Mouse (Mus musculus) thymus, postnatal 4 days (tissue): Measurements from ENCODE around the gene Ercc8.

ENCODE experiments used
- DNase-seq: peaks from one replicate; pipeline ENCODE4 v3.0.0; 2021

The Ercc8 gene

DNA sequence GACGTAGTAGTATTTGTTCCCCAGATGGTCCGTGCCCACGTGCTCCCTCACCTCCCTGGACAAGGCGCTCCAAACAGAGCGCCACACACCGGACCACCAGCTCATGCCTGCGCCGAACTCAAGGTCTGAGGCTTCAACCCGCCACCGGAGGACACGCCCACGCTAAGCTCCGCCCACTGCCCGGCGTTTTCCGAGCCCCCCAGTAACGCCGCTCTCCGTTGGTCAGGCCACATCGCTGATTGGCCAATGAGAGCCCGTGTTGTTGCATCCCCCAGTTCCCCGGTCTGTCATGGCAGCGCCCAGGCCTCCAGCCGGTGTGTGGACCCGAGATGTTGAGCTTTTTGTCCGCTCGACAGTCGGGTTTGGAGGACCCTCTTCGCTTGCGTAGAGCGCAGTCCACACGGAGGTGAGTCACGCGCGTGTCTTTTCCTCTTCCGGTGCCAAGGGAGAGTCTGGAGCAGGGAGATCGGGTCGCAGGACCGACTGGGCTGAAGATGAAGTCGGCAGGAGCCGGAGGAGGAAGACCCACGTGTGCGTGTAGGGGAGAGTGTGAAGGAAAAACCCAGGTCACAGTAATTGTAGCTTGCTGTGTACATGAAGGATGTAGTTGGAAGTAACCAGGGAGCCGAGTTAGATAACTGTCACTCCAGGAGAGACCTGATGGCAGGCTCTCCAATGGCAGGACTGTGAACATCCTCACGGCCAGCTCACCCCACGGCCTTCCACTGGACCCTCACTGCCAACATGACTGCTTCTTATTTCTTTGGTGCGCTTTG is at the start of gene Ercc8, which contains the start of gene Ndufaf2:
Gene Ercc8, plus strand, starts transcription at position 267 of the 776 bp plus-strand sequence.
Gene Ndufaf2, minus strand, starts transcription at position 159 of the 776 bp plus-strand sequence.
- peak; percentile 99 for DNase-seq

DNA sequence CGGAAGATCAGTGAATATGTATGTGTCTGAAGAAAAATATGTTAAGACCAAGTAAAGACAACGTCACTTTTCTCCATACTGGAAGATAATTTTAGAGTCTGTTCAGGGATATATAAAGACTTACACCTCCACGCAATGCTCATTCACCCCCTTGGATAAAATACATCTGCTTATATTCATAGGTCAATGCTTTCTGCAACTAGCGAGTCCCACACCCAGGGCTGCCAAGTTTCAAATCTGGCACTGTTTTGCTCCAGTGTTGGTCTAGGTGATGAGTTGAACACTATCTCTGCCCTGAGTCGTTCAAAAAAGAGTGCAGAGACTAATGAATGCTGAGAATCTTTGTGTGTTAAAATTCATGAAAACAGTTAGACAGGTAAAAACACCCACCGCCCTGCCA is 47.6 kb upstream of the Ercc8 start:
- DNase-seq: no peak

DNA sequence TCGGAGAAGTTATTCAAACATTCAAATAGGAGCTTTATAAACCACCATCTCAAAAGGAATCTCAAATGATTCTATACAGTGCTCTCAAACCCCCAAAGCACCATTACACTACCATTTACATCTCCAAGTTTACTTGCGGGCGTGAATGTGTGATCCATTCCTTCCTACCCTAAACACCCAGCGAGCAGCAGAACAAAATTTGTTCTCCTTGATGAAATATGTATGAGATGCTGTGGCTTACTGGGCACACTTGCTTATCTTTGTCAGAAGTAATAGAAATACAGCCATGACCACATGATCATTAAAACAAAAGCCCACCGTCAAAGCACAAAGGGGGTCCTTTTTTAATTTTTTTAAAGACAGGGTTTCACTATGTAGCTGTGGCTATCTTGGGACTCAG is 45.0 kb upstream of the Ercc8 start:
- DNase-seq: no peak

DNA sequence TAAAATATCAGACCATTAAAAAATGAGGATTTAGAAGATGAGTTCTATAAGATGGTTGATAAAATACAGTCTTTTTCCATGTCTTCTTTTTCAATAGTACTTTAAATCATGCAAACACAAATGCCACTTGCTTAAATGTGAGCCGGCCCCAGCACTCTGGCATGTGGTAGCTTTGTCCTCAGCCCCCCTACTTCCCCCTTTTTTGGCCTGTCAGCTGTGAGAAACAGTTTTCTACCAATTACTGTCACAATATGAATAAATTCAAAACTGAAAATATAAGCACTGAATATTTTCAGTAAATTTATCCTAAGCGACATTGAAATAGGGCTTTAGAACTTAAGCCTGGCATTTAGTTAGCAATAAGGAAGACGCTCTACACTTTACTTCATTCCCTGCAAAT is 44.3 kb upstream of the Ercc8 start:
- no peak for DNase-seq

DNA sequence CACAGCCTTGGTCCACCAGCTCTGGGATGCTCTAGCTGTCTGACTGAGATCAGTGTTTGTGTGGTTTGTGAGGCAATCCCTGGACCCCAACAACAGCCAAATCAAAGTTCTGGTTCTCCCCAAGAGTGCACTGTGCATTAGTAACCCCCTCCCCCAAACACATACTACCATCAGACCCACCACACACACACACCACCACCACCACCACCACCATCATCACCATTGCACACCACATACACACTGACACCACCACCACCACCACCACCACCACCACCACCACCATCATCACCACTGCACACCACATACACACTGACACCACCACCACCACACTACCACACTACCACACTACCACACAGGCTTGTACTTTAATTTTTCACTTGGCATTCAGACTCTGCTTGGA is 40.9 kb upstream of the Ercc8 start:
- no peak for DNase-seq

DNA sequence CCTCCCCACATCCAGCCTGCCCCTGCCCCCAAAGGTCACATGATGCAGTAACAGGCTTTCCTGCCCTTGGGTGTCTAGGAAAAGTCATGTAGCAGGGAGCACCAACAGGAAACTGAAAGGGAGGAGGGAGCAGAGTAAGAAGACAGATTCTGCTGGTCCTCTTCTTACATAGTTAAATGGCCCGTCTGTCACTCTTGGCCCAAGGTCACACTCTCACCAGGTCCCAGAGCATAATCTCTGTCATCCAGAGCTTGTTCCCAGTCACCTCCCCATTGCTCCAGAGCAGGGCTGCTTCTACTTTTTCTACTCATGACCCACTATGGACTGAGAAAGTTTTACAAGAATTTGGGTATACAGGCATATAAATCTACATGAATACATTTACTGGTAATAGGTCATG is 40.3 kb upstream of the Ercc8 start:
- DNase-seq: no peak

DNA sequence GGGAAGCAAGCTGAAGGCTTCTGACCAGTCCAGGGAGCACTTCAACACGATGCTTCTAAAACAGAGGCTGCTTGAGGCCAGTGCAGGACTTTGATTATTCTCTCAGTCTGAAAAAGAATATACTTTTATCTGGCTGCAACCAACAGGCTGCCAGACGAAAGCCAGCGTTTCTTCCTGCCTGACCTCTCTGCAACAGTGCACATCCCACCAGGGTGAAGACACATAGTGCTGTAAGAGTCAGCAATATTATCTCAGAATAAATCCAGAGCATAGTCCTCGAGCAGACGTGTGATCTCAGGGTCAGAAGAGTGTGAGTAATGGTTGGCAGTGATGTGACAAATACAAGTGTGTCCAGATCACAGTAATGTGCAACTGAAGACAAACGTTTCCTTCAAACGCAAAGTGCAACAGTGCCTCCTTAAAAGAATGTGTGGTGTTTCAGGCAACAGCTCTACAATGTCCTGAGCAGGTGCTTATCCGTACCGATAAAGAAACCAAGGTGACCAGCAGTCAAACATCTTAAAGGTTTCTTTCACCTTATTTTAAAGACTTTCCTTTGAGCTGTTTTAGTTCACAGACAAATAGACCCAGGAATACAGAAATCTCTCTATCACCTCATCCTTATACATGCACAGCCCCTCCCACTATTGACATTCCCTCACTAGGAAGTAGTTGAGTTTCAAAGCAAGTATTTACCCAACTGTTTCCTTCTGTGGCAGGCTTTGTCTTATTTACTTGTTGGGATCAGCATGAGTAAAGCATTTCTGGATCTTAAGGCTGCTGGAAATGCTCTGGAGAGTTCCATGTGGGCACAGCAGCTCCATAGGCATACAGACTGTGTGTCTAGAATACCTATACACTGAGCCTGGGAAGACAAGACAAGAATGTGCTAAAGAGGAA is 38.9 kb upstream of the Ercc8 start:
- DNase-seq: no peak

DNA sequence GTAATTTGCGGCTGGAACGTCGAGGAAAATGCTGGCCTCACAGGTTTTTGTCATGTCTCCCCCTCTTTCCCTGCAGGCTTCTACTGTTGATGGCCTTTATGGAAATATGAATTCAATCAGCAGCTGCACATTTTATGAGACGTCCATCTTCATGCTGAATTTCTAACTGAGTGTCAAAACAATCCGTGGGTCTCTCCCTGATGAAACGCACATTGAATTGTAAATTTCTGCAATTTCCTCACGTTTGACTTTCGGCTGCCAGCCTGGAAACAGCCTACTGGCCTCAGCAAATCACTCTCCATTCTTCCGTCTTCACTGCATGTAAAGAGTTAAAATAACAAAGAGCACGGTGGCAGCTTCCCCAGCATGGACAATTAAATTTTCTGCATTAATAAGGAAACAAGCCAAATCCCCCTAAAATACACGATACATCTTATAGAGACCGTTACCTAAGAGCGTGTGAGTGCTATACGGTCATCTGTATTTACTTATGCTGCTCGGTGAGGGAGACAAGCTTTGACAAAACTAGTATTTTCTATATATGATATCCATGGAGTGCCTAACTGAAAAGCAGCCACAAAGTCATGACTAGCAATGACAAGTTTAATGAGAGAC is 35.3 kb upstream of the Ercc8 start:
- DNase-seq: no peak

DNA sequence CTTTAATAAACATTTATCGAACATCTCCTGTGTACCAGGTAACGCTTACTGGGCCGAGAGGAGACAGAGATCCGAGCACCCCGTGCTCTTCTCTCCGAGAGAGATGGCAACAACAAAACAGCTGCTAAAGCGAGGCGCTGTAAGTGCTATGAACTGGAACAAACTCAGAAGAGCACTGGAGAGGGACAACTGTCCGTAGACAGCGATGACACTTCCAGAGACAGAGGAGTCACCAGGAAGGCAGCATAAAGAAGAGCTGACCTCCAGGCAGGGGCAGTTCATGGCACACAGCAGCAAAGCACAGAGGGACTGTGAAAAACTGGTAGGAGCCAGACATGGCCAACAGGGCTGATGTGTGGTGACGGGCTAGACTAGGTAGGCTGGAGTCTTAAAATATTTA is 34.4 kb upstream of the Ercc8 start:
- no peak for DNase-seq

DNA sequence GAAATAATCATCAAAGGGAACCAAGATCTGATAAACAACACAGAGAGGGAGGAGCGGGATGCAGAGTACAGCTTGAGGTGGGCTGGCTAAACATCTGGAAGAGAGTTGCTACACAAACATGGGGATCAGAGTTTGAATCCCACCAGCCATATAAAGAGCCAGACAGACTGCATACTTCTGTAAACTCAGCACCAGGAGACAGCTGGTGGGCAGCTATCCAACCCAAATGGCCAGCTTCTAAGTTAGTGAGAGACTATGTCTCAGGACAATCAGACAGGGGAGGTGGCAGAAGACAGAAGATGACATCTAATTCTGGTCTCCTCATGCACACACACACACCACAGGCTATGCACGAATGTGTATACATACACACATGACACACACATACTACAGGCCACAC is 32.3 kb upstream of the Ercc8 start:
- DNase-seq: no peak

DNA sequence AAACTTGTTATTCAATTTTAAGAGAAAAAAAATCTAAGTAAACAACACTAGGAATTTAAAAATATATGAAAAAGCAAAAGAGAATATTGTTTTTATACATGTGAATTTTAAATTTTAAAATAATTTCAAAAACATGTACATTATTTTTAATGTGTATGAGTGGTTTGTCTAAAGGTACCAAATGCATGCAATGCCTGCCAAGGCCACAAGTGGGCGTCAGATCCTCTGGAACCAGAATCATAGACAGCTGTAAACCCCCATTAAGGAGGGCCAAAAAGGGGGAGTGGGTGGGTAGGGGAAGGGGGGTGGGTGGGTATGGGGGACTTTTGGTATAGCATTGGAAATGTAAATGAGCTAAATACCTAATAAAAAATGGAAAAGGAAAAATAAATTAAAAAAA is 31.4 kb upstream of the Ercc8 start:
- peak; percentile 77 for DNase-seq

DNA sequence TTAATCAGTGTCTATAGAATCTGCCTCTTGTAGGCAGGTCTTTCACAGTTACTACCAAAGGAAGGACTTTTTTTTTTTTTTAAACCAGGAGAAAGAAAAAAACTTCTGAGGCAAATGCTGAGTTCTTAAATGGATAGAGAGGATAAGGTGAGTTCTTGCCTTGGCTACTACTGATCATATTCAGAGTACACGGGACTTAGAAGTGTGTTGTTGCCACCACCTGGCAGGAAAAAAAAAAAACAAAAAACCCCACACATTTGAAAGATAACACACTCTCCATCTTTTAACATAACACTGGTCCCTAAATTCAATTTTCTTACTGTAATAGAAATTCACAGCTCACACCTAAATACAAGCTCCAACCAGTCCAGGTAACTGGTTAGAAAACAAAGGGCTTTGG is 30.6 kb upstream of the Ercc8 start:
- DNase-seq: no peak

DNA sequence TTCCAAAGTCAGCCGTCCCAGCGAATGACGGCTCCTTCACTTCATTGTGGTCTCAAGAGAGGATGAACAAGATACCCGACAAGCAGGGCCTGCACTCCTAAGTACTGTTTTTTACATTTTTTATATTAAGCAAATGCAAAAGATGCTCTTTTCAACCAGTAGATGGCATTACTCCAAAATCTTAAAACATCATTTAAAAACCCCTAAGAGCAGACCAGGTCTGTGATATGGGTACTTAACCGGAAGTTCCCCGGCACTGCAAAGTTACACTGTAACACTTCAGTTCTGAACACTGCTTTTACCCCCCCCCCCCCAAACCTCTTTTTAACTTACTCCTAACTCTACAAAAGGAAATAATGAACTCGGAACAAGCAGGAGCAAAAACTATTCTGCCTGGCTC is 29.5 kb upstream of the Ercc8 start:
- DNase-seq: no peak

DNA sequence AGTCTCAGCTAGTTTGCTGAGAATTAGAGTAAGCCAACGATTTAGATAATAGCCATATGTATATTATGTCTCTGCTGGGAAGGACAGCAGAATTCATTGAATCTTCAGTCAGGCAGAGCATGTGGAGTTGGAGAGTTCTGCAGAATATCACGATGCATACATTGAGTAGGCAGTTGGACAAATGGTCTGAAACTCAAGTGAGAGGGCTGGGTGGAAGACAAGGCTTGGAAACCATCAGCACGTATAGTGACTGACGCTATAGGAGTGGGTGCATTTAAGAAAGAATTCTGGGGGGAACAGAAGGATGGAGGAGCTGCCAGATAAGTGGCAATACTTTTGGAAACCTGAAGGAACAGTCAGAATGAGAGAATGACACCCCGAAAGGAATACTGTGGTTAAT is 27.8 kb upstream of the Ercc8 start:
- no peak for DNase-seq

DNA sequence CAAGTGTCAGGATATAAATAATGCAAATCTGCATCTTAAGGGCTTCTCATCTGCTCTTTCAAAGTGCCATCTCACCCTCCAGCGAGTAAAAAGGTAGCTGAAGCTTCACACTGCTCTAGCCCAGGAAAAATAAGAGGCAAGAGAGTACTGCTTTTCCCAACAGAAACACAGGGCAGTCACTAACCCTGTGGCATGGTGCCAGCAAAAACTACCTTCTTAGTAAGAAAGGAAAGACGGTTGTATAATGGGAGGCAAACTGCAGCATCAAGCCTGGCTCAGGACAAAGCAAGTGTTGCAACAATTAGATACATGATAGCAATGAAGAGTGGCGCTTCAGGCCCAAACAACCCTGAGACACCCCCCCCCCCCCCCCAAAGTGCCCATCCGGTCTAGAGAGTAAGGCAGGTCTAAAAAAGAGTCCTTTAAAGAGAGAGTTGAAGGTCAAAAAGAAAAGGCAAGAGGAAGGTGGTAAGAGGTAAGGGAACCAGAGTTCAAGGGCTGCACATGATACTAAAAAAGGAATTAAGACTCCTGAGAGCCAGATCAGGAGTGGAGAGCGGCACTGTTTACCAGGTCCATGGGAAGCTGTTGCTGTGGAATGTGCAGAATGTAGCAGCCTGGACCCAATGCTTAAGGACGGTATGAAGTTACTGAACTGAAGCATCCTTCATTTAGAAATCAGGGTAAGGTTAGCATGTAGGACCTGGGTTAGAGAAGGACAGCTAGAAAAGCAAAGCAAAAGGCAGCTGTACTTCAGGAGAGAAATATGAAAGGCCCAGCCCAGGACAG is 26.3 kb upstream of the Ercc8 start:
- no peak for DNase-seq

DNA sequence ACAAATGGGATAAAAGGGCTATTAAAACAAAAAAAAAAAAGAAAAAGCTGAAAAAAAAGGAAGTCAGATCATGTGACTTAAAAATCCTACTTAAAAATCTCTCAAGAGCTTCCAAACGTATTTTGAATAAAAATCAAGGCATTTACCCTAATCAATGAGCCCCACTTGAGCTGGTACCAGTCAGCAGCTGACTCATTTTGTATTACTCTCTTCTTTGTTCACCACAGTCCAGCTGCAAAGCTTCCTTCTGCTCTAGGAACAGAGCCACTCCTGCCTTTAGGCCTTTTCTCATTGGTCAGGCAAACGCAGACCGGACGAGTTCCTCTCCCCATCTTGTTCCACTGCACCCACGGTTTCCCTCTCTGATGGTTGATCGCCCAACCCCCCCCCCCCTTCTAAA is 22.9 kb upstream of the Ercc8 start:
- DNase-seq: no peak

DNA sequence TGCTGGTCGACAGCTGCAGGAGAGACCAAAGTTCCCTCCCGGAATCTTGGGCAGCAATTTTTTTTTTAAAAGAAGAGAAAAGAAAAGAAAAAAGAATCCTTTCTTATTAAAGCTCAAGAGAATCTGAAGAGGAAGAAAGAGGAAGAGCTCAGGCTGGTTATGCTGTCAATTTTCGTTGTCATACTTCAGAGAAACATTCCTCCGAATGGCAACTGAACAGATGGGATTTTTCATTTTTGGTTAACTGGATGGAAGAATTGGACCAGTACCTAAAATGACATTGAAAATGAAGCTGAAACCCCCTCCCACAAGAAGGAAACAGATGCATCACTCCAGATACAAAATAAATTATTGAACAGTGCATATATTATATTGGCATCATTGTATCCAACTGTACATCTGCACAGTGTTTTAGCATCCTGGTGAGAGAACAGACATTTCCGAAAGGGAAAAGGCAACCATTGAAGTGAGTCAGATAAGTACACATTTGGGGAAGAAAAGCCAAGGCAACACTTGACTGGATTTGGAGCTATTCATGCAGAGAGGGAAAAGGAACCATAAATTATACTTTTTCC is 20.0 kb upstream of the Ercc8 start:
- no peak for DNase-seq

DNA sequence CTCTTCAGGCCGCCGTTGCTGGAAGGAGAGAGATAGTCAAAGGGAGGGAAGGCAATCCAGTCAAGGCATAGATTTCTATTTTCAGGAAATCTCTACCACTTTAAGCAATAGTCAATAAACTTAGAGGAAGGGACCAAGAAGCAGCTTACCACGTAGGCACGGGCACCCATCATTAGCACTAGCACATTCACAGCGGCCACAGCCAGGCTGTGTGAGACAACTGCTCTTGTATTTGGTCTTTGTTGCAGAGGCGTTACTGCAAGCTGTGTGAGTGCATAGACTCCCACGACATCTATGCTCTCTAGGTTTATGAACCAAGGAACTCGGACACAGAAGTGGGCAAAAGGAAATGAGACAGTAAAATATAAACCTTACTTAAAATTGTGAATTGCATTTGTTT is 14.4 kb upstream of the Ercc8 start:
- no peak for DNase-seq

DNA sequence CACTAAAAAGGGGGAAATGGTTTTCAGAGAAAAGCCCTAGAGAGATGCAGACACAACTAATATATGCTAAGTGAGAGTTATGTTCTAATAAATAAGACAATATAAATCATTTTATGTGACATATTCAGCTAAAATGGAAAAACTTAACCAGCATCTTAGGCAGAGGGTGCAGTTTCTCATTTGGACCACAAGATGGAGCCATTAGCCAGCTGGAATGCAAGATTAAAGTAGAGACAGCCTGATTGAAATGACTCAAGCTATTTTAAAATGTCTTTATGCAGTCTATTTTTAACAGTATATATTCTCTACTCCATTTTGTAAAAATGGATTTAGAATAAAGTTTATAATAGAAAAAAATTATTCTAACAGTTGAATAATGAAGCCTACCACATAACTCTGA is 6.7 kb upstream of the Ercc8 start:
- DNase-seq: peak; percentile 29

DNA sequence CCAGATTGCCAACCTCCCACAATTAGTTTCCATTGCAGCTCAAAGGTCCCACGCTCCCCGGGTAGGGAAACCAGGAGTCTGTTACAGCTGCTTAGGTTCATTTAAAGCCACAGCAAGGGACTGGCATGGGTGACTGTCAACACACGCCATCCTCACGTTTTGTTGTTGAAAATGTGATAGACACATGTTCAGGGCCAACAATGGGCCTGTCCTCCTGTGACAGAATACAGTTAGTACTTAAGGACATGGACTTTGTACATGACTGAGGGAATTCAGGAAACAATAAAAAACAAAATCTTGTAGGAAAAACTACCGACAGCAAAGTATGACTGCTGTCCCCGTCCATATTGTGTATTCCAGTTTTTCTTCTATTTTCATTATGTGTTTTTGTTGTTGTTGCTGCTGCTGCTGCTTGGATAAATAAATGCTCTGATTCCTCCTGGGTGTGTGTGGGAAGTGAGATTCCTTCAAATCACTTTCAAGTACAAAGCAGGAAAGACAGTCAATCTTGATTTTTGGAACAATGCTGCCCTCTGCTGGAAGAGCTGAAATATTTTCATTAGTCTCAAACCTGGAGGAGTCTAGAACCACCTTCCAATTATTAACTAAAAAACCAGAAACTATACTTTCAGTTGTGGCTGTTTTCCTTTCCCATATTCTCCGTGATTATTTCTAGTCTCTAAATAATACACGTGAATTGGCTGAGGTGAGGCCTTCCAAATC is 5.7 kb upstream of the Ercc8 start:
- peak; percentile 73 for DNase-seq

DNA sequence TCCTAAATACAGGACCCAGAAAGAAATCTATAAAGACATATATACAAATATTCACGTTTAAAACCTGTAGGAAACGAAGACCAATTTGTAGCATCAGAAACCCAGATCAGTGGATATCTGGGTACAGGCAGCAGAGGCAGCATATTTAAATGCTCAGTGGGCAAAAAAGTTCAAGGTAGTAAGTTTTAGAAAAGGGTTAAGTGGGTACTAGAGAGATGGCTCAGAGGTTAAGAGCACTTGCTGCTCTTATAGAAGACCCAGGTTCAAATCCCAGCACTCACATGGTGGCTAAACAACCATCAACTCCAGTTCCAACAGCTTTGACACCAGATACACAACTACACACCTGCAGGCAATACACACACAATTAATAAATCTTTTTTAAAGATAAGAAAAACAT is 1.4 kb upstream of the Ercc8 start:
- DNase-seq: no peak
